Mouse (Mus musculus) urinary bladder, adult 2 months (tissue): ENCODE measurements around the gene Rab44. TPM values are rescaled to one million over a fixed set of nuclear protein-coding genes. Genes with fewer than 3 reads are reported as not detected.

Experiments
- polyA plus RNA-seq: library from polyadenylated mRNA; depleted of rRNA; stranded (reverse); fragments of >200 nt; gene quantifications from 2 replicates; pipeline ENCODE4 v1.2.3, GENCODE M21; 2012; rRNA removed

Rab44 gene
- polyA plus RNA-seq, 1 experiment = 1.9 TPM

Other genes with a start within 250 kb of the Rab44 start
- 0.14 and 0.29 TPM in 2 replicates for gene 4930539E08Rik, start 198.8 kb upstream of the Rab44 start, polyA plus RNA-seq
- not detected in 2 replicates for gene Pxt1, start 170.3 kb upstream of the Rab44 start, polyA plus RNA-seq
- gene Kctd20, start 162.2 kb upstream of the Rab44 start, polyA plus RNA-seq = 37.8 and 41.6 TPM in 2 replicates
- gene Stk38, start 106.2 kb upstream of the Rab44 start, polyA plus RNA-seq = 81.3 and 97.5 TPM in 2 replicates
- 139 and 169 TPM in 2 replicates for gene Srsf3, start 81.5 kb upstream of the Rab44 start, polyA plus RNA-seq
- 39.8 and 42.3 TPM in 2 replicates for gene Cdkn1a, start 23.2 kb upstream of the Rab44 start, polyA plus RNA-seq
- gene Cpne5, start 124.0 kb downstream of the Rab44 start, polyA plus RNA-seq = 0.56 and 1.0 TPM in 2 replicates
- 27.9 and 31.3 TPM in 2 replicates for gene Ppil1, start 150.0 kb downstream of the Rab44 start, polyA plus RNA-seq
- 94.6 and 101 TPM in 2 replicates for gene BC004004, start 154.6 kb downstream of the Rab44 start, polyA plus RNA-seq
- gene Pi16, start 203.5 kb downstream of the Rab44 start, polyA plus RNA-seq = 405 and 508 TPM in 2 replicates
- gene Mtch1, start 233.8 kb downstream of the Rab44 start, polyA plus RNA-seq = 263 and 279 TPM in 2 replicates
- gene Fgd2, start 246.8 kb downstream of the Rab44 start, polyA plus RNA-seq = 19.0 and 26.4 TPM in 2 replicates